Comparison of ENCODE assay signal across 7 mouse cellular contexts in genomic region chr1:155048947-155049346, GRCm38 (mm10). TPM values are rescaled to one million over a fixed set of nuclear protein-coding genes. Genes with fewer than 3 reads are reported as not detected.
DNase-seq lines count a peak whose midpoint lies in the region; ATAC-seq and TF ChIP-seq lines count a peak whose summit lies in the region.

No protein-coding gene starts in this region.

- no peak overlapping the region for H3K4me3 ChIP-seq in embryonic facial prominence, embryonic 13.5 days
- no peak overlapping the region for H3K4me3 ChIP-seq in limb, embryonic 14.5 days (replicated peaks; ENCODE audit: low read length)
- H3K4me3 ChIP-seq in midbrain, postnatal 0 days (ENCODE audit: low read depth, low read length): no peak overlapping the region

- 6% methylated on average over 5 of the region's 5 CpGs for WGBS in embryonic facial prominence, embryonic 13.5 days
- 7% methylated on average over 5 of the region's 5 CpGs for WGBS in limb, embryonic 14.5 days
- 7% methylated on average over 5 of the region's 5 CpGs for WGBS in midbrain, postnatal 0 days

- peak; percentile 66 for ATAC-seq in embryonic facial prominence, embryonic 13.5 days (ENCODE audit: insufficient number of reproducible peaks, insufficient read depth, low FRiP score, low TSS enrichment, low read depth)
- ATAC-seq in limb, embryonic 14.5 days (ENCODE audit: low FRiP score, low read depth): peak; percentile 55; the same call in 1 of the 2 replicates
- ATAC-seq in midbrain, postnatal 0 days (ENCODE audit: low FRiP score): peak; percentile 79

- H3K36me3 ChIP-seq in embryonic facial prominence, embryonic 13.5 days: no peaks in the 10 kb centered on the region
- no peaks in the 10 kb centered on the region for H3K36me3 ChIP-seq in limb, embryonic 14.5 days (ENCODE audit: control insufficient read depth, insufficient read depth, low read length)
- H3K36me3 ChIP-seq in midbrain, postnatal 0 days (ENCODE audit: insufficient read depth, low read length): no peaks in the 10 kb centered on the region

- peak; percentile 99 for TF ChIP-seq CTCF in midbrain, postnatal 0 days (IDR thresholded peaks at IDR 0.05)

- no peaks in the 10 kb centered on the region for H3K27me3 ChIP-seq in embryonic facial prominence, embryonic 13.5 days
- no peaks in the 10 kb centered on the region for H3K27me3 ChIP-seq in limb, embryonic 14.5 days (ENCODE audit: control insufficient read depth, insufficient read depth, low read length)
- no peaks in the 10 kb centered on the region for H3K27me3 ChIP-seq in midbrain, postnatal 0 days (ENCODE audit: insufficient read depth, low read length)

- DNase-seq in adrenal gland, postnatal 36 days: peak; percentile 95 to 97
- peak; percentile 93 for DNase-seq in heart, adult 8-10 months (ENCODE audit: low spot score)
- DNase-seq in kidney, adult 9 months: peak; percentile 95
- peak; percentile 93 for DNase-seq in limb, embryonic 14.5 days (ENCODE audit: low spot score)
- DNase-seq in midbrain, postnatal 0 days (ENCODE audit: low spot score): peak; percentile 92
- DNase-seq in spleen, postnatal 10 days (ENCODE audit: low spot score in 2 of 2): peak; percentile 93 to 95

- H3K9me3 ChIP-seq in embryonic facial prominence, embryonic 13.5 days: no peaks in the 10 kb centered on the region
- H3K9me3 ChIP-seq in limb, embryonic 14.5 days (ENCODE audit: control insufficient read depth, low read length): no peaks in the 10 kb centered on the region
- H3K9me3 ChIP-seq in midbrain, postnatal 0 days (ENCODE audit: low read length): no peaks in the 10 kb centered on the region

- no peak overlapping the region for H3K9ac ChIP-seq in embryonic facial prominence, embryonic 13.5 days
- H3K9ac ChIP-seq in limb, embryonic 14.5 days (ENCODE audit: low read depth, low read length, severe bottlenecking): no peak overlapping the region
- no peak overlapping the region for H3K9ac ChIP-seq in midbrain, postnatal 0 days (replicated peaks; ENCODE audit: low read length, poor library complexity, severe bottlenecking)

- H3K27ac ChIP-seq in embryonic facial prominence, embryonic 13.5 days: peak overlapping the region; percentile 17
- H3K27ac ChIP-seq in limb, embryonic 14.5 days (replicated peaks; ENCODE audit: low read depth, low read length): no peak overlapping the region
- H3K27ac ChIP-seq in midbrain, postnatal 0 days (ENCODE audit: low read depth, low read length): no peak overlapping the region

- H3K4me2 ChIP-seq in embryonic facial prominence, embryonic 13.5 days: no peak overlapping the region
- H3K4me2 ChIP-seq in limb, embryonic 14.5 days (replicated peaks; ENCODE audit: low read depth, low read length, severe bottlenecking): no peak overlapping the region
- no peak overlapping the region for H3K4me2 ChIP-seq in midbrain, postnatal 0 days (ENCODE audit: low read depth, low read length, poor library complexity, severe bottlenecking)

- H3K4me1 ChIP-seq in embryonic facial prominence, embryonic 13.5 days: peaks cover 48% of the 10 kb centered on the region
- H3K4me1 ChIP-seq in limb, embryonic 14.5 days (ENCODE audit: control insufficient read depth, insufficient read depth, low read length): peaks cover 32% of the 10 kb centered on the region
- H3K4me1 ChIP-seq in midbrain, postnatal 0 days (ENCODE audit: insufficient read depth, low read length): peaks cover 6% of the 10 kb centered on the region; the same call in 1 of the 2 replicates

- no peak for TF ChIP-seq POLR2A in limb, embryonic 14.5 days (IDR thresholded peaks at IDR 0.05; ENCODE audit: borderline replicate concordance, extremely low read depth, insufficient read depth, insufficient read length)

RNA-seq across cellular contexts. Expression of gene Ier5, which starts 50.5 kb away (rescaled TPM):
- 10 to 100 TPM in 1 of 2 experiments, 1 to 10 TPM in 1; 6.1 to 10.4 TPM for total RNA-seq in adrenal gland, postnatal 36 days (2021)
- 7.5 and 9.2 TPM in 2 replicates for polyA plus RNA-seq in embryonic facial prominence, embryonic 13.5 days (2015; fragmentation: Nextera tagmentation; extraction: Ambion mirVana)
- total RNA-seq in heart, adult 8-10 months (2022): 10 to 100 TPM; 10.3 to 22.4 (median 13.3) TPM
- 25.1 and 25.3 TPM in 2 replicates for polyA plus RNA-seq in limb, embryonic 14.5 days (2012; rRNA removed)
- 13.6 and 16.2 TPM in 2 replicates for polyA plus RNA-seq in limb, embryonic 14.5 days (2014; fragmentation: Nextera tagmentation; extraction: Ambion mirVana)
- total RNA-seq in midbrain, postnatal 0 days (2014; rRNA removed): 30.1 and 44.2 TPM in 2 replicates
- 3.9 and 4.0 TPM in 2 replicates for polyA plus RNA-seq in midbrain, postnatal 0 days (2015; fragmentation: Nextera tagmentation; extraction: Ambion mirVana)
